Mouse (Mus musculus): Measurements from ENCODE around the gene Pamr1.

GRCm38 (mm10) chr2:102681351-102681750 is 131.5 kb downstream of the Pamr1 start:
- no peak for TF ChIP-seq CTCF (IDR thresholded peaks at IDR 0.05)
- no peak for TF ChIP-seq EP300 (IDR thresholded peaks at IDR 0.05)
